Mouse (Mus musculus) brain, embryonic 14.5 days (tissue): ENCODE results near the gene BC004004.

Experiments
- CTCF ChIP-seq: fragments of 200-500 bp; IDR thresholded peaks from 2 replicates; pipeline ENCODE4 v1.5.1; 2012; ENCODE audit warnings: inconsistent platforms, mild to moderate bottlenecking, moderate library complexity, borderline replicate concordance; ENCODE audit not compliant: insufficient read depth, insufficient read length; ENCODE audit errors: extremely low read depth
- POLR2A ChIP-seq: fragments of 200-500 bp; IDR thresholded peaks from 2 replicates; pipeline ENCODE4 v1.6.1; 2012; ENCODE audit warnings: mild to moderate bottlenecking, inconsistent platforms, borderline replicate concordance; ENCODE audit not compliant: poor library complexity, insufficient read depth, insufficient read length, severe bottlenecking; ENCODE audit errors: extremely low read depth

- TF ChIP-seq CTCF (no peak), POLR2A (no peak)
These were observed 15.4 kb upstream of the BC004004 start for GRCm38 (mm10) chr17:29253236-29253635.
